Mouse (Mus musculus): Measurements from ENCODE around the gene Dgat2. TPM values are rescaled to one million over a fixed set of nuclear protein-coding genes. Genes with fewer than 3 reads are reported as not detected.

The Dgat2 gene
- polyA plus RNA-seq (2015; fragmentation: Nextera tagmentation; extraction: Ambion mirVana) = 12.6 and 13.0 TPM in 2 replicates

DNA sequence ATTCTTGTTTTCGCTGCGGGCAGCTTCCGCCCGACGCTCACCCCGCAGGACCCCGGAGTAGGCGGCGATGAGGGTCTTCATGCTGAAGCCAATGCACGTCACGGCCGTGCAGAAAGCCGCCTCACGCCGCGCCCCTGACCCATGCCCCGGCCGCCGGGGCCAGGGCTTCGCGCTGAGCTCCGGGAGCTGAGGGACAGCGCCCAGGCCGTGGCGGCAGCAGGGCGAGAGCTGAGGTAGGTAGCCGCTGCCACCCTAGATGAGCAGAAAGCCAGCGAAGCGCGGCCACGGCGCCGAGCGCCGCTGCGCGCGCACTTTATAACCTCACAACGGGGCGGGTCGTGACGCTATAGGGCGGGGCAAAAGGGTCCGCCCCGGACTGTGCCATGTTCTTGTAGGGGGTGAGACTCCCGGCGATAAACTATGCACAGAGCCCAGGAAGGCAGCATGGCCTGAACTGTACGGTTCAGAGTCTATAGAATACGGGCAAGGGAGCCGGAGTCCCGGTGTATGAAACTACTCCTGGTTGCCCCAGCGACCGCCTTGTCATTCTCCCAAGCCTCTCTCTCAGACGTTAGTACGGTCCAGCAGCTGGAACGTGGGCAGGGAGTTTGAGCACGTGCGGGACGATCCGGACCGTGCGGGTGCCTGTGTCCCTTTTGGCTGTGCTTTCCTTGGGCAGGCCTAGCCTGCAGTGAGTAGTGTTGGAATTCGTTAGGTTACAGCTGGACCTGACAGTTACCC lies at the start of gene Dgat2:
Gene Dgat2 (minus strand): TSS at position 288 of the 741 bp plus-strand sequence.
- Histone ChIP-seq H3K27me3 (peaks cover 25% of the 10 kb centered on the region), H3K4me1 (replicated peaks) (peaks cover 24% of the 10 kb centered on the region), H3K4me3 (peak within 1 kb of the TSS; percentile 76), H3K27ac (peak within 1 kb of the TSS; percentile 80), H3K4me2 (peak within 1 kb of the TSS; percentile 93), H3K36me3 (no peaks in the 10 kb centered on the region), H3K9me3 (no peaks in the 10 kb centered on the region), H3K9ac (peak within 1 kb of the TSS; percentile 91)
- peak; percentile 95 for ATAC-seq (ENCODE audit: low FRiP score)
- WGBS = under 1% methylated on average over 63 of the region's 63 CpGs

DNA sequence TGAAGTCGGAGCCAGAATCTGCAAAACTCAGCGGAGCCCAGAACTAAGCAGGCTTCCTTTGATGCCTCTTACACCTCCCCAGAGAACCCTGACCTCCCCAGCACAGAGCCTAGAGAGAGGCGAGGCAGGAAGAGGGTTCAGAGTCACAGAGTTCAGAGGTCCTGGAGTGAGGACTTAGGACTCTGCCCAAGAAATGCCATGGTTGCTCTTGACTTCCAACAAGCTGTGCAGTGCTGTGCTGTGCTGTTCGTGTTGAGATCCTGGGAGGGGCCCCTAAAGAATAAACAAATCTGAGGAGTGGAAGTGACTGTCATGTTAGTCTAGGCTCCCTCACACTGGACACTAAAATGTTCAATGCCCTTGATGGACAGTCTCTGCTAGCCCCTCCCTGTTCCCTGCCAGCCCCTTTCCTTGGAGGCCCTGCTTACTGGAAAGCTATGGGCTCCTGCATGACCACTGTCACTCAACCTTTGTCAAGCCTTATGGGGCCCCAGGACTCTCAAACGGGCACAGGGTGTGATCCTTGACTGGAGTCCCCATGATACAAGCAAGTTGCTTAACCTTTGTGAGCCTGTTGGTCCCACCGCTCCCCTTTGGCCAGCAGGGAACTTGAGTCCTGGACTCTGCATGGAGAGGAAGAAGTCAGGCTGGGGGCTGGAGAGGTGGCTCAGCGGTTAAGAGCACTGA lies 47.7 kb upstream of the Dgat2 start:
- Histone ChIP-seq H3K9me3 (no peaks in the 10 kb centered on the region), H3K27me3 (no peaks in the 10 kb centered on the region), H3K4me2 (no peak overlapping the region), H3K36me3 (no peaks in the 10 kb centered on the region), H3K4me3 (no peak overlapping the region), H3K27ac (no peak overlapping the region), H3K4me1 (replicated peaks) (no peaks in the 10 kb centered on the region), H3K9ac (no peak overlapping the region)
- WGBS = 76% methylated on average over 7 of the region's 7 CpGs
- no peak for ATAC-seq (ENCODE audit: low FRiP score)

DNA sequence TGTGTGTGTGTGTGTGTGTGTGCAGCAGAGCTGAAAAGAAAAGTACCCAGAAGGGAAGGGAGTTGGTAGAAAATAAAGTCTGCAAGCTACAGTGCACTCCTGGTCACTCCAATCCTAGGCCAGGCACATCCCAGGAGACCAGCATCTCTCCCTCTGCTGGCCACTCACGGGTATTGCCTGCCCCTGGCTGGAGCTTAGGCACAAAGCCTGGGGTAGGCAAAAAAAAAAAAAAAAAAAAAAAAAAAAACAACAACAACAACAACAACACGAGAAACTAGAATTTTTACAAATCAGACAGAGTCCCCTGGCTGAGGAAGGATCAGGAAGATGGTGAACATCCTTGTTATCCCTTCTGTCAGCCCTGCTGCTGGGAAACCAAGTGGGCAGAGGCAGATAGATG lies 46.9 kb upstream of the Dgat2 start:
- Histone ChIP-seq H3K4me2 (no peak overlapping the region), H3K4me3 (no peak overlapping the region), H3K36me3 (no peaks in the 10 kb centered on the region), H3K27me3 (no peaks in the 10 kb centered on the region), H3K9ac (no peak overlapping the region), H3K4me1 (replicated peaks) (no peaks in the 10 kb centered on the region), H3K27ac (no peak overlapping the region), H3K9me3 (no peaks in the 10 kb centered on the region)
- no peak for ATAC-seq (ENCODE audit: low FRiP score)
- WGBS = 12% methylated on average over 2 of the region's 2 CpGs

DNA sequence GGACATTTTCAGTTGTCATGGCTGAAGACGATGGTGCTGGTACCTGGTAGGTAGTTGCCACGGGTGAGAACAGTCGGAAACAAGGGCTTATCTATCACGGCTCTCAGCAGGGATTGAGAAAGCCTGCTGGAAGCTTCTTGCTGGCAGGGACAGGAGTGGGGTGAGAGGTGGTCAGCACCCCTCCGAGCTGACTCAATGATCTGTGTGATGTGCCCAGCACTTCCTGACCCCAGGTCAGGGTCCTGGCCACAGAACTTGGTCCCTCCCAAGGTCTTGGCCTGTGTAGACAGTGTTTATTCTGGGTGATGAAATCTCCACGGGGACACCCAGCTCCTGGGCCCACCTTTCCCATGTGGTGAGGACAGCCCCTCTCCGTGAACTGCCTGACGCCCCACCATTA lies 46.3 kb upstream of the Dgat2 start:
- H3K4me3 ChIP-seq = no peak overlapping the region
- ATAC-seq (ENCODE audit: low FRiP score) = no peak
- H3K27me3 ChIP-seq = no peaks in the 10 kb centered on the region
- WGBS = 80% methylated on average over 8 of the region's 8 CpGs
- no peak overlapping the region for H3K4me2 ChIP-seq
- no peaks in the 10 kb centered on the region for H3K9me3 ChIP-seq
- no peak overlapping the region for H3K27ac ChIP-seq
- H3K4me1 ChIP-seq (replicated peaks) = no peaks in the 10 kb centered on the region
- H3K36me3 ChIP-seq = no peaks in the 10 kb centered on the region
- no peak overlapping the region for H3K9ac ChIP-seq

DNA sequence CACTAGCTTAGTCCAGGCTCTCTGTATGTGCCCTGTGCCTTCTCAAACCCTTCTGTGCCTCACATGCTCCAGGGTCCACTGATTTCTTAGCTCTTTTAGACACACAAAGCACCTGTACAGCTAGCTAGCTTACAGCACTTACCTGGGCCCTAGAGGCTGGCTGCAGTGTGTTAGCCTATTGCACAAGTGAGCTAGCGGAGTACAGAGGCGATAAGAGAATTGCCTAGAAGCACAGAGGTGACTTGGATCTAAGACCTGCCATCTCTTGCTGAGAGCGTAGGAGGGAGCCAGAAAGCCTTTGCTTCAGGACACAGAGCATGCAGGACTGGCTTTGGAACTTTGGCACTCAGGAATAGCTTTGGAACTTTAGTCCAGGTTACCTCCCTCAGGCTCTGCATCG lies 44.7 kb upstream of the Dgat2 start:
- no peak for ATAC-seq (ENCODE audit: low FRiP score)
- no peaks in the 10 kb centered on the region for H3K27me3 ChIP-seq
- no peak overlapping the region for H3K9ac ChIP-seq
- no peaks in the 10 kb centered on the region for H3K4me1 ChIP-seq (replicated peaks)
- WGBS = 94% methylated on average over 4 of the region's 4 CpGs
- H3K9me3 ChIP-seq = no peaks in the 10 kb centered on the region
- no peak overlapping the region for H3K4me3 ChIP-seq
- no peak overlapping the region for H3K27ac ChIP-seq
- no peaks in the 10 kb centered on the region for H3K36me3 ChIP-seq
- no peak overlapping the region for H3K4me2 ChIP-seq

DNA sequence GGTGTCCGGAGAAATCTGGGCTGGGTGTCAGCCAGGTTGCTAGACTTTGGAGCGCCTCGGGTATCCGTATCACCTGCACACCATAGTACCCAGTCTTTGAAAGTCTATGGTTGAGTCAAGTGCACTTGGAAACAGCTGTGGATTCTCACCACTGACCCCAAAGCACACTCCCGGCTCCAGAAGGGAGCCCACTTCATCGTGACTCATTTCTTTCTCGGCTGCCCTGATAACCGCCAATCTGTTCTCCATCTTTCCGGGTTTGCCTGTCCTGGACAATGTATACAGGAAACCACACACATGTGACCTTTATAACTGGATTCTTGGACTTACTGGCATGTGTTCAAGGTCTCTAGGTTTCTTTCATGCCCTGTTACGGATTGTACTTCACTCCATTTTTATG lies 44.1 kb upstream of the Dgat2 start:
- H3K27me3 ChIP-seq = no peaks in the 10 kb centered on the region
- H3K27ac ChIP-seq = no peak overlapping the region
- no peaks in the 10 kb centered on the region for H3K4me1 ChIP-seq (replicated peaks)
- H3K9me3 ChIP-seq = no peaks in the 10 kb centered on the region
- H3K9ac ChIP-seq = no peak overlapping the region
- no peaks in the 10 kb centered on the region for H3K36me3 ChIP-seq
- no peak for ATAC-seq (ENCODE audit: low FRiP score)
- WGBS = 93% methylated on average over 10 of the region's 10 CpGs
- H3K4me3 ChIP-seq = no peak overlapping the region
- no peak overlapping the region for H3K4me2 ChIP-seq

DNA sequence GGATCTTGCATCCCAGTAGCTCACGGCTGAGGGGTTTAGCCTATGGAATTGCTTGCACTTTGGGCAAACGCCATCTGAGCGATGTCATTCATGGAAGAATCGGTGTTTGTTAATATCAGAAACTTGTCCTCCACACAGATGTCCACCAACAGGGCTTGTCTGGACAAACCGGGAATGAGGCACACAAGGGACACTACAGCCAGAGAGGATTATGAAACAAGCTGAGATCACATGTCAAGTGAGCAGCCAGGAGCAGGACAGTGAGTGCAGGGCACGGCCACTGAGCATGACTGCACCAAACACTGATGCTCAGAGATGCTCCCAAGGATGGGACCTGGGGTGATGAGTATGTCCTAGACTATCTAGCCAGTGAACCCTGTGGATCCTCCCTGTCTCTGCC lies 42.9 kb upstream of the Dgat2 start:
- H3K4me1 ChIP-seq (replicated peaks) = no peaks in the 10 kb centered on the region
- no peak overlapping the region for H3K4me3 ChIP-seq
- no peak overlapping the region for H3K4me2 ChIP-seq
- ATAC-seq (ENCODE audit: low FRiP score) = no peak
- no peak overlapping the region for H3K9ac ChIP-seq
- no peaks in the 10 kb centered on the region for H3K36me3 ChIP-seq
- H3K27ac ChIP-seq = no peak overlapping the region
- H3K9me3 ChIP-seq = no peaks in the 10 kb centered on the region
- 86% methylated on average over 6 of the region's 6 CpGs for WGBS
- no peaks in the 10 kb centered on the region for H3K27me3 ChIP-seq

DNA sequence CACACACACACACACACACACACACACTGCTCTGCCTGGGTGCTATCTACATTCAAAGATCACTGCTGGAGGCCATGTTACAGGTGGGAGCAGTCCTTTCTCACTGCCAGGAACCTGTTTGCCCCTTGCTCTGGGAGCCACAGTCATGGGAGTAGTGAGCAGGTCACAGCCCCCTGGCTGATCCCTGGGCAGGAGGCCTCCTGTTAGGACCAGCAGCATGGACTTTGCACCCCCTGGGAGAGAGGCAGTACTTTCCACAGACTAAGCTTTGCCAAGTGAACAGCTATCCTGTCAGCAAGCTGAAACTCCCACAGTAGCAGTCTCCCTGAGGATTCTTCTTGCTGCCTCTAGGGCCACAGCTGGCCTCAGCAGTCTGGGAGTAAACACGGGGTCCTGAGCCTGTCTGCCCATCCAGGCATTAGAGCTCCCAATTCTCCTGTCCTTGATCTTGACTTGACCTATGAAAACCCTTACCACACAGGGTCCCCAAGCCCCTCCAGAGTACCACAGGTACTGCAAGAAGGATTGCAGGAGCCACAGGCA lies 42.2 kb upstream of the Dgat2 start:
- no peaks in the 10 kb centered on the region for H3K9me3 ChIP-seq
- no peak overlapping the region for H3K27ac ChIP-seq
- WGBS = 43% methylated on average over 1 of the region's 1 CpGs
- H3K4me1 ChIP-seq (replicated peaks) = no peaks in the 10 kb centered on the region
- H3K4me2 ChIP-seq = no peak overlapping the region
- no peak overlapping the region for H3K9ac ChIP-seq
- no peaks in the 10 kb centered on the region for H3K36me3 ChIP-seq
- no peak overlapping the region for H3K4me3 ChIP-seq
- no peak for ATAC-seq (ENCODE audit: low FRiP score)
- H3K27me3 ChIP-seq = no peaks in the 10 kb centered on the region

DNA sequence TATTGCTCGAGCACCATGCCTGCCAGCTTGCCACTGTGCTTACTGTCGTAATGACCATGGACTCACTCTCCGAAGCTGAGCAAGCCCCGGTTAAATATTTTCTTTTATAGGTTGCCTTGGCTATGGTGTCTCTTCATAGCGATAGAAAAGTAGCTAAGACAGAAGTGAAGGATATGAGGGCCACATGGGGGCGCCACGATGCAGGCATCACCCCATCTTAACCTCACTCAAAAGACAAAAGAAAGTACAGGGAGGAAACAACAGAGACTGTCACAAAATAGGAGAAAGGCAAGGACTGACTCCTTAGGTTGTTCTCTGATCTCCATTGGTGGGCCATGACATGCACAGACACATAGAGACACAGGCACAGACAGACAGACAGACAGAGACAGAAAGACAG lies 41.7 kb upstream of the Dgat2 start:
- Histone ChIP-seq H3K9me3 (no peaks in the 10 kb centered on the region), H3K27me3 (no peaks in the 10 kb centered on the region), H3K36me3 (no peaks in the 10 kb centered on the region), H3K27ac (no peak overlapping the region), H3K4me1 (replicated peaks) (no peaks in the 10 kb centered on the region), H3K9ac (no peak overlapping the region), H3K4me2 (no peak overlapping the region), H3K4me3 (no peak overlapping the region)
- no peak for ATAC-seq (ENCODE audit: low FRiP score)
- 64% methylated on average over 7 of the region's 7 CpGs for WGBS

DNA sequence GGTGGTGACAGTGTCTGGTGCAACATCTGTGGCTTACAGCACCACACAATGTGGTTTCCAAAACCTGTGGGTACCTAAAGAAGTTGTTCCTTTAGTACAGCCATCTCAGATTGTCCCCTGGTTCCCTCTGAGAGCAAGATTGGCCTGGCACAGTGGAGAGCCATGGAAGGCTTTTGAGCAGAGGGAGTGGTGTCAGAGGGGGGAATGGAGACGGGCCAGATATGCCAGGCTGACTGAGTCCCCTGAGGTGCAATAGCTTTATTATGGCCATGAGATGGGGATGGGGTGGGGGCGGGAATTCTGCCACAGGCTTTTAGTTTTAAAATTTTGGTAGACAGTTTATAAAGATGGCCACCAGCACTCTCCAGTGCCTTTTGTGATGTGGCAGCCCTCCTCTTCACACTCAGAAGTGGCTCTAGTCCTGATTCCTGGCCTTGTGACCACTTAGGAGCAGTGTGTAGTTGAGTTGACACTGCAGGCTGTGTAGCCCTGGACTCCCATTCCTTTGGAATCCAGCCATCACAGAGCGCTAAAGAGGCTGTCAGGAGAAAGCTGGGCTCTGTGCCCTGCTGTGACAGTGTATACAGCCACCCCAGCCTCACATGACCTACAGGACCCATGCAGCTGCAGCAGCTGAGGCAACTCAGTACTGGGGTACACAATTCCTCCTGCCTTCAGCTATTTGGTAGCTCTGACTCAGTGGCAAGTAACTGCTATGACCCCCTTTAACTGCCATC lies 35.0 kb upstream of the Dgat2 start:
- H3K9me3 ChIP-seq = no peaks in the 10 kb centered on the region
- peak; percentile 83 for ATAC-seq (ENCODE audit: low FRiP score)
- no peak overlapping the region for H3K9ac ChIP-seq
- H3K4me2 ChIP-seq = no peak overlapping the region
- 64% methylated on average over 3 of the region's 3 CpGs for WGBS
- H3K4me3 ChIP-seq = no peak overlapping the region
- H3K27me3 ChIP-seq = no peaks in the 10 kb centered on the region
- no peak overlapping the region for H3K27ac ChIP-seq
- H3K4me1 ChIP-seq (replicated peaks) = peaks cover 14% of the 10 kb centered on the region
- no peaks in the 10 kb centered on the region for H3K36me3 ChIP-seq

DNA sequence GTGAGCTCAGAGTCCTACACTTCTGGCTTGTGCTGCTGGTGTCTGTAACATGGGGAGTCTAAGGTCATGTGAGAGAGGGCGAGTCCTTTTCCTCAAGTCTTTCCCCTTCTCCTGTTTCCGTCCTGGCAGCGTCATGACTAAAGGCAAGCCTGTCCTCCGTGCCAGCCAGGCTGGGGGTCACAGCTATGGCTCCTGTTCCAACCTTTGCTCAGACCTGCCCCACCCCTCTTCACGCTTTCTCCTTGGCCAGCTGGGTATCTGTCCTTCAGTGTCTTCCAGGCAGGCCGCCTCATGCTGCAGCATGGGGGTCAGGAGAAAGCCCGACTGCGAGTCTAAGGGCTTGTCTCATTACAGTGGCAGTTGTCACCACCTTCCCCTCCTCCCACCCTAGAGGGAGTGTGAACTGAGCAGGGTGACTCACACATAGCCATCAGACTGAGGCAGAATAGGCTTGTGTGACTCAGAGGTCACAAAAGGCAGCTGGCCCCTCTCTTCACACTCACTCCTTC lies 32.9 kb upstream of the Dgat2 start:
- no peaks in the 10 kb centered on the region for H3K9me3 ChIP-seq
- ATAC-seq (ENCODE audit: low FRiP score) = no peak
- no peaks in the 10 kb centered on the region for H3K27me3 ChIP-seq

DNA sequence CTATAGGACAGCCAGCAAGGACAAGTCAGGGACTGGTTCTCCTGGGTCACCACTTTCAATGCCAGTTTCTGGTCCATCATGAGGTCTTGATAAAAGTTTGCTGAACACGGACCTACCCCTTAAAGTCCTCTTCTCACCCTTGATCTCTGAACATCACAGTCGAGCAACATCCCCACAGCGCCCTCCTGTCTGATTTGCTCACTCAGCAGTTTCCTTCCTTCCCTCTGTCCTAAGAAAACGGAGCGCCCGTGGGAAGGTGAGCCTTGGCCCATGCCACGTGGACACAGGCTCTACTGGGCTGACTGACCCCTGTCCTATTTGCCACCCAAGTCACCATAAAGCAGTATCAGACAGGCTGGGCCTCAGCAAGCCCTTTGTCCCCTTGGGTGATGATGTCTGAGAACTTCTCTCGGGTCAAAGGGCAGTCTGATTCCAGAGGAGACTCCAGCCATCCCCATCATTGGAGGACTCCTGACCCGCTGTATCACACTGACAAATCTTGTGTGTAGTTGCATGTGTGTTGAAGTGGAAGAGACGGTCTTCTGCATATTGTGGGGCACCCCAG lies 32.2 kb upstream of the Dgat2 start:
- ATAC-seq (ENCODE audit: low FRiP score) = no peak
- Histone ChIP-seq H3K9ac (no peak overlapping the region), H3K4me2 (no peak overlapping the region), H3K27ac (no peak overlapping the region; the same call in 1 of the 2 replicates), H3K4me1 (replicated peaks) (peaks cover 14% of the 10 kb centered on the region), H3K36me3 (no peaks in the 10 kb centered on the region), H3K9me3 (no peaks in the 10 kb centered on the region), H3K27me3 (no peaks in the 10 kb centered on the region), H3K4me3 (no peak overlapping the region)
- 86% methylated on average over 10 of the region's 10 CpGs for WGBS

More for the DNA sequence above, 32.9 kb upstream of the Dgat2 start:
- no peak overlapping the region for H3K4me2 ChIP-seq
- no peak overlapping the region for H3K4me3 ChIP-seq
- H3K9ac ChIP-seq = no peak overlapping the region
- peaks cover 14% of the 10 kb centered on the region for H3K4me1 ChIP-seq (replicated peaks)
- WGBS = 74% methylated on average over 8 of the region's 8 CpGs
- H3K36me3 ChIP-seq = no peaks in the 10 kb centered on the region
- no peak overlapping the region for H3K27ac ChIP-seq

Data from hindbrain, embryonic 13.5 days (tissue).